Mouse (Mus musculus): ENCODE measurements around the gene Aimp2.

Gene Aimp2

GRCm38 (mm10) chr5:143897635-143898330 is 11.9 kb downstream of the Aimp2 start, which contains the start of gene Ankrd61:
Gene Ankrd61 (minus strand): TSS chr5:143897685.
- no peak for DNase-seq

DNA sequence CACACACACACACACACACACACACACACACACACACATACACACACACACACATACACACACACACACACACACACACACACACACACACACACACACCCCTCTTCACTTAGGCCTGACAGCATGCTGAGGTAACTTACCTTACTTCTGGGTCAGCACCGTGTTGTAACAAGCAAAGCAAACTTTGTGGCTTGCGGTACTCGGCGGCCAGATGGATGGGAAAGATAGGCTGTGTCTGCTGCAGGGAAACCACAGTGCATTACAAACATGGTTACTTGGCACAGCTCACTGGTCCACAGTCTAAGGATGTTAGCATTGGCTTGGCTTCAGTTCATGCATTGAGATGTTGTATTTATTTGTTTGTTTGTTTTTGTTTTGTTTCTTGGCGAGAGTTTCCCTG is 16.3 kb downstream of the Aimp2 start:
- DNase-seq = no peak

- DNase-seq = no peak
Observed at GRCm38 (mm10) chr5:143892255-143892886, 17.3 kb downstream of the Aimp2 start.

GRCm38 (mm10) chr5:143890741-143891140 is 18.9 kb downstream of the Aimp2 start:
- no peak for DNase-seq

DNA sequence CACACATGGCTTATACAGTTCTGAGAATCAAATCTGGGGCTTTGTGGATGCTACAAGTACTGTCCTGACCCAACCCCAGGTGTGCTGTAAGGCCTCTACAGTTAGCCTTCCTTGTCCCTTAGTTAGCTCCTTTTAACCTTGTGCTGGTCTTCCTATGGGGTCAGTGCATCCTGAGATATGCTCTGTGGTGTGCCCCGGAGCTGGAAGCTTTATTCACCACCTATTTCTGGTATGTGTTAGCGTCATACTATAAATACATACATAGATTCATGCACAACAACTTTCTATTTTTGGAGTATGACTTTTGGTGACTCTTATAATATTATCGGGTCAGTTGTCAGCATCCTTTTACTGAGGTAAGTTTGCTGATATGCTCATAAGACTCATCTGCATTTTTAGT is 24.4 kb downstream of the Aimp2 start:
- no peak for DNase-seq

- DNase-seq = no peak
Observed at GRCm38 (mm10) chr5:143874571-143874970, 35.1 kb downstream of the Aimp2 start.

DNA sequence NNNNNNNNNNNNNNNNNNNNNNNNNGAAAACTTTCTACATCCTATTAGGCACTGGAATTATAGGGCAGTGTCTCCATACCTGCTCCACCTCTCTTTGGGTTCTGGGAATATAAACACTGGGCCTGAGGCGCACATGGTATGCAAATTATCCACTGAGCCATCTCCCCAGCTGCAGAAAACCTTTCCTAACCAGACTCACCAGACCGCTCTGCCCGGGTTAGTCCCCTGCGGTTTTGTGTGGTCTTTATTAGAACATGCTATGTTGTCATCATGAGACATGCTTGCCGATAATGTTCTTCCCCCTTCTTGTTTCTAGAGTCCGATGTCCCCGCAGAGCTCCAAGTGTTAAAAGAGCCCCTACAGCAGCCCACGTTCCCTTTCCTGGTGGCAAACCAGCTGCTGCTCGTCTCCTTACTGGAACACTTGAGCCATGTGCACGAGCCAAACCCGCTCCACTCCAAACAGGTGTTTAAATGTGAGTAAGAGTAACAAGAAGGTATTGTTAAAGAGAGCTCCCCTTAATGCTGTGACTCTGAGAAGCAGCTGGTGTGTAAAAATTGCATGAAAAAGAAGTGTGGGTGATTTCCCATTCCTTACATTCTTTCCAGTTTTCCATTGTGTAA is 38.0 kb downstream of the Aimp2 start:
- DNase-seq = no peak

Measured in kidney, adult 9 months (tissue).